Mouse (Mus musculus) urinary bladder, postnatal 36 days (tissue): ENCODE data around the gene Fbxo42.

Experiments
- DNase-seq, 2 experiments: peaks; one replicate each; pipeline ENCODE4 v3.0.0; 2022; ENCODE audit warnings: low spot score in 2 of 2, mixed read lengths in 1 of 2

Fbxo42 gene

GRCm38 (mm10) chr4:141248614-141248978 lies 100.9 kb downstream of the Fbxo42 start:
- no peak for DNase-seq

- DNase-seq, result no peak
Observed at GRCm38 (mm10) chr4:141249383-141249782, 101.7 kb downstream of the Fbxo42 start.

DNA sequence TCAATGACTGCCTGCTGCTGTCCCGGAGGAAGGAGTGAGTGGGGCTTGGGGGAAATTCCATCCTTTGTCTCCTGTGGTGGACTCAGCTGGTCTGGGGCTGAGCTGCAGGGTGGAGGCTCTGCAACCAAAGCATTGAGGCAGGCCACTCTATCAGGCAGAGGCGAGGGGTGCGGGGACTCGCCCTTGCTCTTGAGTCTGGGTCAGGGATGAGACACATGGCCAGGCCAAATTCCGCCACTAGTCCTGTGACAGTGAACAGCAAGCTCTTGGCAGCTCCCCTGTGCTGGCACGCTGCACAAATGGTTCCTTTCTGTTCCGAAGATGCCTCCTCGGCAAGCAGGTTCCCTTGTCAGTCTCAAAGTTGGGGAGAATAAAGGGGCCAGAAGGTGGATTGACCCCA lies 103.4 kb downstream of the Fbxo42 start:
- DNase-seq, result no peak

DNA sequence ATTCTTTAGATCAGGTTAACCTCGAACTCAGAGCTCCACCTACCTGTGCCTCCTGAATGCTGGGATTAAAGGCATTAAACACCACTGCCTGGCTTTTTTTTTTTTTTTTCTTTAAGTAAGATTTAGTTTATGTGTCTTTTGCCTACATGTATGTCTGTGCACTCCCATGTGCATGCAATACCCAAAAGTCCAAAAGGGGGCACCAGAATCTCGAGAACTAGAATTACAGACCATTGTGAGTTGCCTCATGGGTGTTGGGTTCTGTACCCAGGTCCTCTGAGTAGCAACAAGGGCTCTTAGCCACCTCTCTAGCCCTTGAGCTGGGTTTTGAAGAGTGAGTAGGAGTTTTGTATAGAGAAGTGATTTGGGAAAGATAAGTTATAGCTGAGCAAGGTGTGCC lies 104.9 kb downstream of the Fbxo42 start:
- DNase-seq, result no peak
